Mouse (Mus musculus): ENCODE data around the gene Msh5. TPM values are rescaled to one million over a fixed set of nuclear protein-coding genes. Genes with fewer than 3 reads are reported as not detected.

Msh5 gene
- polyA plus RNA-seq, 1 experiment from 2014 or later: 3.5 TPM

GRCm38 (mm10) chr17:34979631-34980030 is 66.9 kb downstream of the Msh5 start:
- Histone ChIP-seq H3K27me3 (ENCODE audit: control insufficient read depth, insufficient read depth, low read length) (no peaks in the 10 kb centered on the region), H3K4me1 (ENCODE audit: control insufficient read depth, insufficient read depth, low read length) (peaks cover 10% of the 10 kb centered on the region), H3K4me2 (ENCODE audit: low read depth, low read length) (no peak overlapping the region), H3K9me3 (replicated peaks; ENCODE audit: control insufficient read depth, low read length) (no peaks in the 10 kb centered on the region), H3K27ac (ENCODE audit: low read length) (no peak overlapping the region), H3K36me3 (ENCODE audit: control insufficient read depth, insufficient read depth) (no peaks in the 10 kb centered on the region), H3K9ac (ENCODE audit: low read length) (no peak overlapping the region), H3K4me3 (ENCODE audit: low read length) (no peak overlapping the region)
- WGBS: 94% methylated on average over 4 of the region's 4 CpGs
- ATAC-seq (replicated peaks; ENCODE audit: extremely low read depth, insufficient read depth, low FRiP score): no peak

Other genes starting within 250 kb of the Msh5 start
- not detected in 2 replicates for gene Cyp21a1, start 242.2 kb downstream of the Msh5 start, polyA plus RNA-seq (2015; fragmentation: Nextera tagmentation; extraction: Ambion mirVana)
- 17.1 and 24.4 TPM in 2 replicates for gene Stk19, start 209.8 kb downstream of the Msh5 start, polyA plus RNA-seq (2015; fragmentation: Nextera tagmentation; extraction: Ambion mirVana)
- gene Dxo, start 209.7 kb downstream of the Msh5 start, polyA plus RNA-seq (2015; fragmentation: Nextera tagmentation; extraction: Ambion mirVana): 37.7 and 38.6 TPM in 2 replicates
- gene Skiv2l, start 196.5 kb downstream of the Msh5 start, polyA plus RNA-seq (2015; fragmentation: Nextera tagmentation; extraction: Ambion mirVana): 32.9 and 33.9 TPM in 2 replicates
- 57.5 and 64.3 TPM in 2 replicates for gene Nelfe, start 196.4 kb downstream of the Msh5 start, polyA plus RNA-seq (2015; fragmentation: Nextera tagmentation; extraction: Ambion mirVana)
- 1.7 and 2.5 TPM in 2 replicates for gene Cfb, start 184.2 kb downstream of the Msh5 start, polyA plus RNA-seq (2015; fragmentation: Nextera tagmentation; extraction: Ambion mirVana)
- 1.4 and 1.5 TPM in 2 replicates for gene Zbtb12, start 167.3 kb downstream of the Msh5 start, polyA plus RNA-seq (2015; fragmentation: Nextera tagmentation; extraction: Ambion mirVana)
- gene Gm20547, start 164.7 kb downstream of the Msh5 start, polyA plus RNA-seq (2015; fragmentation: Nextera tagmentation; extraction: Ambion mirVana): not detected in 2 replicates
- gene C2, start 148.5 kb downstream of the Msh5 start, polyA plus RNA-seq (2015; fragmentation: Nextera tagmentation; extraction: Ambion mirVana): 2.2 and 2.6 TPM in 2 replicates
- gene Ehmt2, start 148.3 kb downstream of the Msh5 start, polyA plus RNA-seq (2015; fragmentation: Nextera tagmentation; extraction: Ambion mirVana): 39.5 and 41.5 TPM in 2 replicates
- gene Slc44a4, start 132.3 kb downstream of the Msh5 start, polyA plus RNA-seq (2015; fragmentation: Nextera tagmentation; extraction: Ambion mirVana): 0.16 and 0.68 TPM in 2 replicates
- 20.1 and 20.4 TPM in 2 replicates for gene Neu1, start 115.5 kb downstream of the Msh5 start, polyA plus RNA-seq (2015; fragmentation: Nextera tagmentation; extraction: Ambion mirVana)
- 0.11 and 0.18 TPM in 2 replicates for gene Hspa1b, start 87.5 kb downstream of the Msh5 start, polyA plus RNA-seq (2015; fragmentation: Nextera tagmentation; extraction: Ambion mirVana)
- not detected in 2 replicates for gene Gm20481, start 76.8 kb downstream of the Msh5 start, polyA plus RNA-seq (2015; fragmentation: Nextera tagmentation; extraction: Ambion mirVana)
- gene Hspa1a, start 74.6 kb downstream of the Msh5 start, polyA plus RNA-seq (2015; fragmentation: Nextera tagmentation; extraction: Ambion mirVana): 3.9 and 4.4 TPM in 2 replicates
- 3.1 and 4.2 TPM in 2 replicates for gene Hspa1l, start 74.0 kb downstream of the Msh5 start, polyA plus RNA-seq (2015; fragmentation: Nextera tagmentation; extraction: Ambion mirVana)
- gene Lsm2, start 64.9 kb downstream of the Msh5 start, polyA plus RNA-seq (2015; fragmentation: Nextera tagmentation; extraction: Ambion mirVana): 132 and 134 TPM in 2 replicates
- 69.9 and 75.0 TPM in 2 replicates for gene Vars, start 45.8 kb downstream of the Msh5 start, polyA plus RNA-seq (2015; fragmentation: Nextera tagmentation; extraction: Ambion mirVana)
- gene Vwa7, start 30.2 kb downstream of the Msh5 start, polyA plus RNA-seq (2015; fragmentation: Nextera tagmentation; extraction: Ambion mirVana): 0.27 and 0.34 TPM in 2 replicates
- gene Sapcd1, start 18.7 kb downstream of the Msh5 start, polyA plus RNA-seq (2015; fragmentation: Nextera tagmentation; extraction: Ambion mirVana): 1.9 and 3.0 TPM in 2 replicates
- gene Clic1, start 3.2 kb upstream of the Msh5 start, polyA plus RNA-seq (2015; fragmentation: Nextera tagmentation; extraction: Ambion mirVana): 349 and 372 TPM in 2 replicates
- gene Ddah2, start 12.3 kb upstream of the Msh5 start, polyA plus RNA-seq (2015; fragmentation: Nextera tagmentation; extraction: Ambion mirVana): 171 and 193 TPM in 2 replicates
- gene Ly6g6c, start 18.6 kb upstream of the Msh5 start, polyA plus RNA-seq (2015; fragmentation: Nextera tagmentation; extraction: Ambion mirVana): 0.17 TPM in 1 of 2 replicates, not detected in the other
- 0.16 and 0.54 TPM in 2 replicates for gene Mpig6b, start 19.4 kb upstream of the Msh5 start, polyA plus RNA-seq (2015; fragmentation: Nextera tagmentation; extraction: Ambion mirVana)
- 0.72 and 0.84 TPM in 2 replicates for gene Ly6g6e, start 30.2 kb upstream of the Msh5 start, polyA plus RNA-seq (2015; fragmentation: Nextera tagmentation; extraction: Ambion mirVana)
- gene Ly6g6d, start 31.3 kb upstream of the Msh5 start, polyA plus RNA-seq (2015; fragmentation: Nextera tagmentation; extraction: Ambion mirVana): 1.9 and 3.4 TPM in 2 replicates
- 0.29 and 0.39 TPM in 2 replicates for gene Ly6g6f, start 38.9 kb upstream of the Msh5 start, polyA plus RNA-seq (2015; fragmentation: Nextera tagmentation; extraction: Ambion mirVana)
- 80.9 and 83.3 TPM in 2 replicates for gene Abhd16a, start 42.5 kb upstream of the Msh5 start, polyA plus RNA-seq (2015; fragmentation: Nextera tagmentation; extraction: Ambion mirVana)
- 0.72 TPM in 1 of 2 replicates, not detected in the other for gene Ly6g5c, start 61.5 kb upstream of the Msh5 start, polyA plus RNA-seq (2015; fragmentation: Nextera tagmentation; extraction: Ambion mirVana)
- gene Ly6g5b, start 68.7 kb upstream of the Msh5 start, polyA plus RNA-seq (2015; fragmentation: Nextera tagmentation; extraction: Ambion mirVana): 0.57 and 0.63 TPM in 2 replicates
- gene Gpank1, start 74.7 kb upstream of the Msh5 start, polyA plus RNA-seq (2015; fragmentation: Nextera tagmentation; extraction: Ambion mirVana): 13.6 and 14.9 TPM in 2 replicates
- 224 and 232 TPM in 2 replicates for gene Csnk2b, start 75.3 kb upstream of the Msh5 start, polyA plus RNA-seq (2015; fragmentation: Nextera tagmentation; extraction: Ambion mirVana)
- 10.1 and 10.2 TPM in 2 replicates for gene D17H6S53E, start 79.6 kb upstream of the Msh5 start, polyA plus RNA-seq (2015; fragmentation: Nextera tagmentation; extraction: Ambion mirVana)
- gene Apom, start 85.3 kb upstream of the Msh5 start, polyA plus RNA-seq (2015; fragmentation: Nextera tagmentation; extraction: Ambion mirVana): 0.60 and 0.89 TPM in 2 replicates
- 37.5 and 40.5 TPM in 2 replicates for gene Bag6, start 88.4 kb upstream of the Msh5 start, polyA plus RNA-seq (2015; fragmentation: Nextera tagmentation; extraction: Ambion mirVana)
- 103 and 113 TPM in 2 replicates for gene Prrc2a, start 118.2 kb upstream of the Msh5 start, polyA plus RNA-seq (2015; fragmentation: Nextera tagmentation; extraction: Ambion mirVana)
- 6.0 and 10.9 TPM in 2 replicates for gene Aif1, start 129.3 kb upstream of the Msh5 start, polyA plus RNA-seq (2015; fragmentation: Nextera tagmentation; extraction: Ambion mirVana)
- 7.9 and 8.2 TPM in 2 replicates for gene Lst1, start 141.7 kb upstream of the Msh5 start, polyA plus RNA-seq (2015; fragmentation: Nextera tagmentation; extraction: Ambion mirVana)
- gene Ltb, start 147.7 kb upstream of the Msh5 start, polyA plus RNA-seq (2015; fragmentation: Nextera tagmentation; extraction: Ambion mirVana): 3.5 and 6.4 TPM in 2 replicates
- 0.20 and 0.33 TPM in 2 replicates for gene Tnf, start 155.3 kb upstream of the Msh5 start, polyA plus RNA-seq (2015; fragmentation: Nextera tagmentation; extraction: Ambion mirVana)
- 0.27 and 0.79 TPM in 2 replicates for gene Lta, start 158.6 kb upstream of the Msh5 start, polyA plus RNA-seq (2015; fragmentation: Nextera tagmentation; extraction: Ambion mirVana)
- 0.41 and 1.2 TPM in 2 replicates for gene Gm16181, start 174.1 kb upstream of the Msh5 start, polyA plus RNA-seq (2015; fragmentation: Nextera tagmentation; extraction: Ambion mirVana)
- 10.1 and 10.4 TPM in 2 replicates for gene Atp6v1g2, start 186.9 kb upstream of the Msh5 start, polyA plus RNA-seq (2015; fragmentation: Nextera tagmentation; extraction: Ambion mirVana)
- gene Nfkbil1, start 189.0 kb upstream of the Msh5 start, polyA plus RNA-seq (2015; fragmentation: Nextera tagmentation; extraction: Ambion mirVana): 8.4 and 8.8 TPM in 2 replicates
- 256 and 260 TPM in 2 replicates for gene Ddx39b, start 195.0 kb upstream of the Msh5 start, polyA plus RNA-seq (2015; fragmentation: Nextera tagmentation; extraction: Ambion mirVana)
- 90.5 and 110 TPM in 2 replicates for gene H2-D1, start 216.0 kb upstream of the Msh5 start, polyA plus RNA-seq (2015; fragmentation: Nextera tagmentation; extraction: Ambion mirVana)